Mouse (Mus musculus) thymus, postnatal 10 days (tissue): Measurements from ENCODE around the gene Pllp.

Experiments
- DNase-seq, 2 experiments: peaks; one replicate each; pipeline ENCODE4 v3.0.0; 2021; ENCODE audit warnings: low spot score in 2 of 2

The Pllp gene

GRCm38 (mm10) chr8:94695994-94696384 lies at the start of gene Pllp:
TSS of gene Pllp (minus strand) at chr8:94696278.
- DNase-seq, result peak; percentile 13 to 28

DNA sequence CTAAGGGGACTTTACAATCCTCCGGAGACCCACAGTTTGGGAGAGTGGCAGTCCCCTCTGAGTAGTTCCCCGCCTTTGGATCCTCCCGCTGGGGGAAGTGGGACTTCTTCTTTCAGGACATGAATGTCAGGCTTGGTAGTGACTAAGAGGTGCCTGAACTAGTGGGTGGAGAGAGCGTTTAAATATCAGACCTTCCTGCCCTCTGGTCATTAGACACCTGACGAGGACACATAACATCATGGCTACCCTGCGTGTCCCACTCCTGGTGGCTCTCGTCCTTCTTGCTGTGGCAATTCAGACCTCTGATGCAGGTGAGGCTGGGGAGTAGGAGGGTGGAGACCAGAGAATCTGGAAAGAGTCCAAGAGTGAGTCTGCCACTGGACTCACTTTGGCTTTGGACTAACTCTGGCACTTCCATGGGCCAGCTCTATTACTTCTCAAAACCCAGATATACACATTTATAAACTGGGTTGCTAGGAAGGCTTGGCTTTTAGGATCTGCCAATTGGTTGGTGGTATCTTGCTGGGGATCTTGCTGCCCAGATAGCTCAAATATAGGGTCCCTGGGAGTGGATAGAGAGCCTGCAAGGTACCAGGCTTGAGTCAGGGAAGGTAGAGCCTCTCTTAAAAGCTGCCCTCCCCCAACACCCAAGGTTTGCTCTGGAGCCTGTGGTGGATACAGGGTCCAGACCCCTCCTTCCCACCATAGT lies 49.6 kb upstream of the Pllp start, which contains the start of gene Ccl22:
Gene Ccl22, plus strand, starts transcription at position 115 of the 709 bp plus-strand sequence.
- no peak for DNase-seq

DNA sequence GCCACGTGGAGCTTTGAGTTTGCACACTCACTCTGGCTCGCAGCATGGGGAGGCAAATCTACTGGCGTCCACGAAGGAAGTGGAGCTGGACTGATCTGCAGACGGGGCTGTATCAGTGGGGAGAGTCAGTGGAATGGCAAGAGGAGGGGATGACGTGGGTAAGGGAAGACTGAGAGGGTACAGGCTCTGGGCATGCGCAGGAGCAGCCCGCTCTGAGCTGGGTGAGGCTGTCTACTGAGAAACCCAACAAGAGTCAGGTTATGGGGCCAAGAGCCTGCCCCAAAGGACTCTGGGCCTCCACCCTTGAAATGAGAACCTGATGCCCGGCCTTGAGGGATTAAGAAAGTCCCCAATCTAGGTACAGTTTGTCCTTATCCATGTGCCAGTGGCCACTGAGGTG lies 48.9 kb upstream of the Pllp start:
- no peak for DNase-seq

- no peak for DNase-seq
These were observed 48.4 kb upstream of the Pllp start for GRCm38 (mm10) chr8:94744484-94744883.

- DNase-seq, result no peak
These were observed 45.6 kb upstream of the Pllp start for GRCm38 (mm10) chr8:94741726-94742125.

DNA sequence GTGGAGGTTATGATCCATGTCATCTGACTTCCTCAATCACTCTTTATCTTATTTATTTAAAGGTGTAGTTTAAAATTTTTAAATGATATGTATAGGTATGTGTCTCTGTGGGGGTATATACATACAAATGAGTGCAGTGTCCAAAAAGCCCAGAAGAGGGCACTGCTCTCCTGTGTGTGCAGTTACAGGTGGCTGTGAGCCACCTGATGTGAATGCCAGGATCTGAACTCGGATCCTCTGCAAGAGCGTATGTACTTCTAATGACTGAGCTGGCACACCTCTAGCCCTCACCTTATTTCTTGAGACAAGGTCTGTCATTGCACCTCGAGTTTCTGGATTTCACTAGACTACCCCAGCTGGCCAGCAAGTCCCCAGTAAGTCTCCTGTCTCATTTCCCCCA lies 44.5 kb upstream of the Pllp start:
- no peak for DNase-seq

DNA sequence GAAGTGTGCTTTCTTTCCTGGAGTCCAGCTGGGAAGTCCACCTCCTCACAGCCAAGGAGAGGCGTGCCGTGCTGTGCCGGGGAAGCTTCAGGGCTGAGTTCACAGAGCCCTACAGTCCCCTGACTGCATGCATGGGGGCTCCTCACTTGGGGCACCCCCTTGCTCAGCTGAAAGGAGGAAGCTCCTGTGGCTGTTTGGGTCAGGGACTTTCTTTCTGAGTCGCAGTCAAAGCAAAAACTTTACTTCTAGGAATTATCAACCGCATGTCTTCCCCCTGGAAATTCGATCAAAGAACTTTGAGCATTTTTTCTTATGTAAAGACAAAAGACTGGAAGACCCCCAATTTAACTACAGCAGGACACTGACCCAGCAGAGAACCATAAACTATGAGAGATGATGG lies 43.8 kb upstream of the Pllp start:
- no peak for DNase-seq

GRCm38 (mm10) chr8:94735426-94736094 lies 39.5 kb upstream of the Pllp start:
- DNase-seq, result no peak

GRCm38 (mm10) chr8:94734735-94735350 lies 38.8 kb upstream of the Pllp start:
- no peak for DNase-seq

- DNase-seq, result no peak
These were observed 37.9 kb upstream of the Pllp start for GRCm38 (mm10) chr8:94733821-94734465.

- DNase-seq, result no peak
These were observed 33.2 kb upstream of the Pllp start for GRCm38 (mm10) chr8:94729301-94729700.

DNA sequence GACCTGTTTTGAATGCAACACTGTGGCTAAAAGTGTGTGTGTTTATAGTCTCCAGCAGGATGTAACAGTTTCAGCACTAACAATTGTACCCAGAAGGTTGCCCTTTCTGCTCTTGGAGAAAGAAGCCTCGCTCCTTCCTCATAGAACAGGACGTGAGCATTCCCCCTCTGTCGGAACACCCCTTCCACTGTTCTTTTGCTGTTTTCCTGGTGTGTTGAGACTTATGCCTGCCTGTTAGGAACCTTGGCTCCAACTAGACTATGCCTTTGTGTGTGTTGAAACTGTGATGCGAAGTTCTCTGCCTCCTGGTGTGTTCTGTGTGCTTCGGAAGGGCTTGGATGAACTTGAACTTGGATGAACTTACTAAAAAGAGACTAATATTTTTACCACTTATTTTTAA lies 29.9 kb upstream of the Pllp start:
- DNase-seq, result no peak

DNA sequence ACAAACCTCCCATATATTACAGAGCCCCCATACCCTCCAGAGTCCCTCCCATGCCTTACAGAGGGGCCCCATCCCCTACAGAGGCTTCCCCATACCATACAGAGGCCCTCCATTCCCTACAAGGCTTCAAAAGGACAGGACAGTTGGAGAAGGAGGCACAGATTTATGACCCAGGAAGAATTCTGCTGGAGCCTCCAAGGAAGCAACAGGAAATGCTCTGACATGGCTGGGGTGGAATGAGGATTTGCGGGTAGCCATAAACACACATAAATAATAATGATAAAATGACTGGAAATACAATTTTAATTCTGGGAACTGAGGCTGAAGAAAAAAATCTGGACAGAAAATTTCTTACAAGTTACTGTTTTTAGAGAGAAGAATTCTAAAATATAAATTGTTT lies 20.8 kb upstream of the Pllp start:
- no peak for DNase-seq

DNA sequence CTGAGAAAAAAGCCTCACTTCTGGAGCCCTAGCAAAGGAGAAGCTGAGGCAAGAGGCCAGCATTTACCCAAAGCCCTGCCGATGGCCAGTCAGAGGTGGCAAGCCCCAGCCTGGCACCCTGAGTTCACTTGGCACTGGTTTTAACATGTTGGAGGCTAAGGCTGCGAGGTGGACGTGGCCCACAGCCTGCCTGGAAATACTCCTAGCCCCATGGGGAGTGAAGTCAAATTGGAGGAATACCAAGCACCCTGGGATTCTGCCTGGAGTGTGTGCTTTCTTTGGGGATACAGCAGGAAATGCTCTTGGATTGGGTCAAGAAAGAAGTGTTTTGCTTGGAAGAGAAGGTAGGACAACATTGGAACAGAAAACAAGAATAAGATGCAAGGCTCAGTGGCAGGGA lies 19.8 kb upstream of the Pllp start:
- DNase-seq, result no peak

GRCm38 (mm10) chr8:94714556-94714955 lies 18.5 kb upstream of the Pllp start:
- DNase-seq, result no peak

GRCm38 (mm10) chr8:94711160-94711718 lies 15.2 kb upstream of the Pllp start:
- no peak for DNase-seq

GRCm38 (mm10) chr8:94710336-94710735 lies 14.3 kb upstream of the Pllp start:
- no peak for DNase-seq

DNA sequence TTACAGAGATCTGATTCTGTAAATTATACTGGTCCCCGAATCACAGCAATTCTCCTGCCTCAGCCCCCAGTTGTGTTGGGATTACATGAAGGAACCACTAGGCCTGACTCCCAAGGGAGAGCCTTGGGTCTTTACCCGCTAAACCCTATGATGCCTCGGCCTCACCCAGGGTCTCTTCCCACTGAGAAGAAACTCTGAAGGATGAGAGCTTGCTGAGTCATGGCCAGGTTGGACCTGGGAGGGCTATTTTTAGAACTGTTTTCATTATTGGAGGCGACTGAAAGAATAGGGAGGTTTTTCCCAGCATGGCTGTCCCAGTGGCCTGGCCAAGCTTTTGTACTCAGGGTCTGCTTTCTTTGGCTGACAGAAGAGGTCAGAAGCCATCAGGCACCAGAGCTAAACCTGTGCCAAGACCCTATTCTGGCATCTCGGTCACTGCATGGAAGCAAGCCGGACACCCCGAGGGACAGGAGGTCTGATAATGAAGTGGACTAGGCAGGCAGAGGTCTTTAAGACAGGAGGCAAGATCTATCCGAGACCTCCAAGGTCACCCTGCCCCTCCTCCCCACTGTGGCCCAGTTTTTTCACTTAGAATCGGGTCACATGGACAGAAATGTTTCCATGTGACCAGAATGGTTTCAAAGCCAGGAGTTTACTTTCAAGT lies 10.8 kb upstream of the Pllp start:
- no peak for DNase-seq

GRCm38 (mm10) chr8:94705581-94706245 lies 9.6 kb upstream of the Pllp start:
- DNase-seq, result no peak

DNA sequence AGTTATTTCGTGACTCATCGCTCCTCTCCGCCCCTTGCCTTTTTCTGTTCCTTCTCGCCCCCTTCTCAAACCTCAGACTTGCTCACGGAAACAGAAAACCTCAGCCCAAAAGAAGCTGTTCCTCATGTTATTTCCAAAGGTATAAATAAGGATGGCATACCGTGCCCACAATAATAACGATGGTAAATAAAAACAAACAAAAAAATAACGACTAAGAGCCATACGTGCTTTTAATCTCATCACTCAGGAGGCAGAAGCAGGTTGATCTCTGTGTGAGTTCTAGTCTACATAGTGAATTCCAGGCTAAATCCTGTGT lies 8.5 kb upstream of the Pllp start:
- no peak for DNase-seq

GRCm38 (mm10) chr8:94703972-94704668 lies 8.0 kb upstream of the Pllp start:
- DNase-seq, result peak; percentile 88 to 97
